Comparison of ENCODE assay signal across 12 mouse cellular contexts in the genomic region with DNA sequence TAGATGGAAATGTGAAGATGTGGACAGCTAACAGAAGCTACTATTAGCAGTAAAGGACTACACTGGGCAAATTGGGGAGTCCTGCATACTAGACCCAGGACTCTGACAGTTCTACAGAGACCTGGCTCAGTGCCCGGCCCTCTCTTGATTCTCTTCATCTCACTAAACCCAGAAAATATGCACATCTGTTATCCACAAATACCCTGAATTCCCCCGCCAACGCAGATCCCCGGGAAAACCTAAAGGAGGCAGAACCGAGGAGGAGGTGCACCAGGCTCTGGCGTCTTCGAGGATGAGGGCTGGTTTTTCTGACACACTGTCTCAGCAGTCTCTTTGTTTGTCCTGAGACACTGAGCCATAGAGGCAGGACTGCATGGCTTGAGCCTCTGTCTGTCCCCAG. TPM values are rescaled to one million over a fixed set of nuclear protein-coding genes. Genes with fewer than 3 reads are reported as not detected.
DNase-seq lines count a peak whose midpoint lies in the region; TF ChIP-seq lines count a peak whose summit lies in the region.
"Had no signal": no experiment of that assay in that cellular context is flagged by ENCODE, and none has a peak within 500 bp of the region (broad histone marks: within the 10 kb centered on the region; RNA-seq: fewer than 3 reads in every experiment).

No protein-coding gene starts in this region.

- no peak for TF ChIP-seq POLR2A in cortical plate, adult 2 months (IDR thresholded peaks at IDR 0.05; ENCODE audit: extremely low read depth, insufficient read depth, low read length)
- no peak for TF ChIP-seq POLR2A in kidney, adult 2 months (IDR thresholded peaks at IDR 0.05; ENCODE audit: low read depth, low read length)

- peaks cover 9% of the 10 kb centered on the region for H3K4me1 ChIP-seq in cortical plate, adult 2 months (ENCODE audit: control insufficient read depth, insufficient read depth, low read length)
- no peaks in the 10 kb centered on the region for H3K4me1 ChIP-seq in kidney, adult 2 months (ENCODE audit: control insufficient read depth, insufficient read depth, low read length)
- H3K4me1 ChIP-seq: forebrain, embryonic 12.5 days; lung, embryonic 15.5 days; neural tube, embryonic 12.5 days had no signal

- intact Hi-C loops in heart, postnatal 36 days (cut with DNase I), result no loop called here
- intact Hi-C loops in left cerebral cortex, postnatal 4 days (cut with DNase I), result no loop called here

- no peak overlapping the region for H3K4me3 ChIP-seq in cortical plate, adult 2 months (ENCODE audit: insufficient read depth, low read length)
- H3K4me3 ChIP-seq in layer of hippocampus, adult 2 months, result no peak overlapping the region
- H3K4me3 ChIP-seq in kidney, adult 2 months (ENCODE audit: insufficient read depth, low read depth, low read length), result no peak overlapping the region
- H3K4me3 ChIP-seq: forebrain, embryonic 12.5 days; lung, embryonic 15.5 days; neural tube, embryonic 12.5 days had no signal

- H3K27me3 ChIP-seq in kidney, adult 2 months (replicated peaks; ENCODE audit: control insufficient read depth, insufficient read depth, low read length), result no peaks in the 10 kb centered on the region
- H3K27me3 ChIP-seq: forebrain, embryonic 12.5 days; lung, embryonic 15.5 days; neural tube, embryonic 12.5 days had no signal

- H3K36me3 ChIP-seq in kidney, adult 2 months (ENCODE audit: control insufficient read depth, insufficient read depth, low read length), result no peaks in the 10 kb centered on the region
- H3K36me3 ChIP-seq: forebrain, embryonic 12.5 days; lung, embryonic 15.5 days; neural tube, embryonic 12.5 days had no signal

- peak overlapping the region; percentile 8; the same call in 1 of the 2 replicates for H3K27ac ChIP-seq in cortical plate, adult 2 months (ENCODE audit: insufficient read depth, low read length)
- H3K27ac ChIP-seq in layer of hippocampus, adult 2 months, result peak overlapping the region; percentile 62
- H3K27ac ChIP-seq in kidney, adult 2 months (ENCODE audit: insufficient read depth, low read depth, low read length), result no peak overlapping the region
- H3K27ac ChIP-seq: forebrain, embryonic 12.5 days; lung, embryonic 15.5 days; neural tube, embryonic 12.5 days had no signal

- no peak for TF ChIP-seq CTCF in cortical plate, adult 2 months (IDR thresholded peaks at IDR 0.05; ENCODE audit: extremely low read depth, insufficient read depth, low read length)
- TF ChIP-seq CTCF in layer of hippocampus, adult 2 months (conservative IDR thresholded peaks at IDR 0.05), result no peak
- no peak for TF ChIP-seq CTCF in kidney, adult 2 months (conservative IDR thresholded peaks at IDR 0.05; ENCODE audit: insufficient read depth, insufficient read length, low read depth, low read length)

- 66% methylated on average over 7 of the region's 7 CpGs for WGBS in kidney, adult 2 months

- peak; percentile 25 for DNase-seq in heart, postnatal 4 days
- no peak for DNase-seq in heart, postnatal 36 days
- DNase-seq in layer of hippocampus, adult 2 months (ENCODE audit: low spot score in 2 of 2), result peak; percentile 70 to 71
- DNase-seq in left cerebral cortex, postnatal 4 days, result peak; percentile 47
- DNase-seq in embryo, embryonic 9.5 days (ENCODE audit: extremely low spot score), result no peak
- no peak for DNase-seq in adrenal gland, postnatal 14 days
- no peak for DNase-seq in kidney, adult 2 months

RNA-seq across cellular contexts. Expression of a gene that starts 27.6 kb away (rescaled TPM):
- total RNA-seq in heart, postnatal 4 days (2021), result 1 to 10 TPM in 1 of 2 experiments, under 1 TPM in 1; 0.99 to 1.2 TPM
- under 1 TPM; 0.08 to 0.49 TPM for total RNA-seq in heart, postnatal 36 days (2021)
- 100.0 and 129 TPM in 2 replicates for polyA plus RNA-seq in cortical plate, adult 2 months (2012; rRNA removed)
- 100 to 1,000 TPM; 751 TPM for total RNA-seq in layer of hippocampus, adult 2 months (2021)
- total RNA-seq in left cerebral cortex, postnatal 4 days (2021), result 100 to 1,000 TPM; 146 to 178 TPM
- 0.82 and 1.7 TPM in 2 replicates for total RNA-seq in adrenal gland, postnatal 14 days (2021)
- 0.10 and 0.17 TPM in 2 replicates for polyA plus RNA-seq in kidney, adult 2 months (2012; rRNA removed)
- polyA plus RNA-seq: activated CD4-positive, CD25-positive, alpha-beta regulatory T cell, adult 4 months had no signal

Comparison
In these comparisons a context has a peak if more than half of its experiments do, and no peak if none do; other contexts are left out.
1. DNase-seq: peak in heart, postnatal 4 days (single experiment), layer of hippocampus, adult 2 months (2 of 2) and left cerebral cortex, postnatal 4 days (single experiment); none in heart, postnatal 36 days (0 of 2), embryo, embryonic 9.5 days (single experiment), adrenal gland, postnatal 14 days (single experiment) and kidney, adult 2 months (single experiment).
2. RNA of a gene that starts 27.6 kb away (total RNA-seq): 751 TPM in layer of hippocampus, adult 2 months and 146 to 178 TPM in left cerebral cortex, postnatal 4 days; 0.99 to 1.2 TPM in heart, postnatal 4 days, 0.82 to 1.7 TPM in adrenal gland, postnatal 14 days and 0.08 to 0.49 TPM in heart, postnatal 36 days; every median in the first group is over 10 times any median in the second.